Mouse (Mus musculus): Measurements from ENCODE around the gene Arhgef17.

The Arhgef17 gene

DNA sequence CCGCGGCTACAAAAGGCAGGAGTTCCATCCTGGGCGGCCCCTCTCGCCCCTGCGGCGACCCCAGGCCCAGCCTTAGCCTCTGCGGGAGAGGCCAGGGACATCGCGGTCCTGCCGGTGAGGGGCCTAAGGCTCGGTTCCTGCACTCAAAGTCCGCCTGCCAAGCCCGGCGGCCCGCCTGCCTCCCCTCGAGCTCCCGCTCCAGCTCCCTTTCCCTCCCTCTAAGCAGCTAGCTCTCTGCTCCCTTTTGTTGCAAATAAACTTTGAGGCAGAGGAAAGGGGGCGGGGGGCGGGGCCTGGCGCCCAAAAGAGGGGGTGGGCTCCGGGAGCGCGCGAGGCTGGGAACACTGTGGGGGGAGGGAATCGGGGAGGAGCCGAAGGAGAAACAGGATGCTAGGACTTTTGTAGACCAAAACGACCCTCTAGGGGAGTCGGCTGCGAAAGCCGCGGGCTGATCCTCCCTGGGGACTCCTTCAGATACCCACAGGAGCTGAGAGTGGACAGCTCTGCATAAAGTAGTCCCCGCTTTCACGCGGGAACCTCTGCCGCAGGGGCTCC lies at the start of gene Arhgef17:
Gene Arhgef17 (minus strand): TSS at position 182 of the 555 bp plus-strand sequence.
- DNase-seq: no peak

GRCm38 (mm10) chr7:100979175-100979574 lies 47.3 kb upstream of the Arhgef17 start:
- DNase-seq: peak in 1 of 2 experiments; percentile 14

- no peak for DNase-seq
Observed at GRCm38 (mm10) chr7:100978171-100978570, 46.3 kb upstream of the Arhgef17 start.

- DNase-seq: no peak
Observed at GRCm38 (mm10) chr7:100974135-100974903, 42.4 kb upstream of the Arhgef17 start, which contains the start of gene P2ry6. P2ry6 (minus strand) TSS chr7:100974649.

GRCm38 (mm10) chr7:100972875-100973274 lies 41.0 kb upstream of the Arhgef17 start:
- DNase-seq: no peak

- no peak for DNase-seq
Observed at GRCm38 (mm10) chr7:100968874-100969659, 37.2 kb upstream of the Arhgef17 start.

GRCm38 (mm10) chr7:100968376-100968775 lies 36.5 kb upstream of the Arhgef17 start:
- no peak for DNase-seq

GRCm38 (mm10) chr7:100967850-100968249 lies 35.9 kb upstream of the Arhgef17 start:
- no peak for DNase-seq

DNA sequence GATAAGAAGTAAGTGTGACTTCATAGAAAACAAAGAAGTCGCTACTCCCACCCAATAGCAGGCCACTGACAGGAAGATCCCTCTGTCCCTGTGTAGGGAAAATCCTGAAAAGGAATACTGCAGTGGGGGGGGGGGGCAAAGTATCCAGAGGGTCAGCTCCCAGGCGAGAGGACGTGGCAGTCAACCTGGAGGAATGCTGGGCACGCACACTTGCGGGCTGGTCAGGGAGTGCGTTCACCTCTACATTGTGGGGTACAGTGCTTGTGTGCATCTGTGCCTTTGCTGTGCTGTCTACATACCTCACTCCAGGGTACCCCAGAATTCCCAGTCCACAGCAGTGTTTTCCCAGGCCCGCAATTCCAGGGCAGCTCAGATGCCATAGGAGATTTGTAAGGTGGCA lies 34.1 kb upstream of the Arhgef17 start:
- no peak for DNase-seq

DNA sequence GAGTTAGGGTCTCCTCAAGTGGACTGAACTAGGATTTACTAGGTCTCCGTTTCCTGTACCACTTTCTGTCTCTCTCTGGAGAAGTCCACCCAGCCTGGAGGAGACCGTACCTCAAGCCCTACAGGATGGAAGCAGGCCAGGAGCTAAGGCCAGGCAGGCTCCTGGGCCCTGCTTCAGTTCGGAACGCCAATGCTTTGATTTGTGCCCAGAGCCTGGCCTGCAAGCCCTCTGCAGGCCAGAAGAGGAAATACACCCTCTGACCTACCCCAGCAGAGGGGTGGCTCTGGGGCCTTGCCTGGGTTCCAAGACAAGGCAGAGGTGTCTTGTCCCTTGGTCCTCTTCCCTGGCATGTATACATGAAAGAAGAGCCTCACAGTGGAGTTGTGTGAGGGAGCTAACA lies 33.2 kb upstream of the Arhgef17 start:
- peak; percentile 28 to 39 for DNase-seq

GRCm38 (mm10) chr7:100964242-100964641 lies 32.3 kb upstream of the Arhgef17 start:
- DNase-seq: no peak

DNA sequence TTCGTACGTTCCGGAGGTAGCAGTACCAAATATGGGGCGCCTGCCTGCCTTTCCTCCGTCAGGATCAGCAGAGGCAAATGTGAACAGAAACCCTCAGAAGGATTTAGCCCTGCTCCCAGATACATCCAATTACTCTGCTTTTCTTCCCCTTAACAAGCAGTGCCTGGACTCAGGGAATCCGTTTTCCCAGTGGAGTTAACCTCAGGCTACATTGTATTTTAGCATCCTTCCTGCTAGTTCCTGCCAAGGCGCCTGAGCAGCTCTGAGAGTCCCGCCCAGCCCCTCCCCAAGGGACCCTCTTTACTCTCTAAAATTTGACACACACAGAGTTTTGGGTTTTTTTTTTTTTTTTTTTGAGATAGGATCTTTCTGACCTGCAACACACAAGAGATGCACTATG lies 31.5 kb upstream of the Arhgef17 start:
- no peak for DNase-seq

DNA sequence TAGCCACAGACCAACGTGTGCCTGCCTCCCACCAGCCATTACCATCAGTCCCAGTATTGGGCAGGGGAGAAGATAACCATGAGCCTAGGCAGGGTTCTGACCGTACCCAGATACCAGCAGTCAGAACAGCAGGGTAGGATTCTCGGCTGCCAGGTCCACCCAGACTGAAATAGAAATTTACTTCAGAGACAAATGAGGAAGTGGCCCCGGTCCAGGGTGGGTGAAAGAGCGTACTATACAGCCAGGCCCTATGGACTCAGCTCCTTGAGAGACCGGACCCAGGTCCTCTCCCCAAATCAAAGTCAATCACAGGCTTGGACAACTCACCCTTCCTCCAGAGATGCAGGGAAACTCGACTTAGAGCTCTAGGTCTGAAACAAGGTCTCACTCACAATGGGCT lies 29.2 kb upstream of the Arhgef17 start:
- DNase-seq: no peak

- DNase-seq: no peak
Observed at GRCm38 (mm10) chr7:100960462-100960861, 28.6 kb upstream of the Arhgef17 start.

- no peak for DNase-seq
Observed at GRCm38 (mm10) chr7:100958426-100958825, 26.5 kb upstream of the Arhgef17 start.

- no peak for DNase-seq
Observed at GRCm38 (mm10) chr7:100952686-100953085, 20.8 kb upstream of the Arhgef17 start.

DNA sequence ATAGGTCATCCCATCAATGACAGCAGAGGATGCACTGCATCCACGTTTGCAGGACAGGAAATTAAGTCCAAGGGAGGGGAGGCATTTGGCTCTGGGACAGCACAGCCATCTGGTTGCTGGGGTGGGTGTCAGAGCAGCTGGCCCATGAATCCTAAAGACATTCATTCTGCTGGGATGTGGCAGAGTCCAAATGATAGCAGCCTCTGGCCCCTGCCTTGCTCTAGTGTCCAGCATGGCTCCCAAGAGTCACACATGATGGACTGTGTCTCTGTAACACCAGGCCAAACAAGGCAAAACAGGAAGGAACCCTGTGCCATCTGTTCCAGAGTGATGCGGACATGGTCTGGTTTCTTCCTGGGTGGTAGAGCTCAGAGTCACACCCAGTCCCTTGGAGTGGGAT lies 20.0 kb upstream of the Arhgef17 start:
- DNase-seq: no peak

- no peak for DNase-seq
Observed at GRCm38 (mm10) chr7:100950481-100951010, 18.6 kb upstream of the Arhgef17 start.

GRCm38 (mm10) chr7:100950031-100950430 lies 18.1 kb upstream of the Arhgef17 start:
- no peak for DNase-seq

DNA sequence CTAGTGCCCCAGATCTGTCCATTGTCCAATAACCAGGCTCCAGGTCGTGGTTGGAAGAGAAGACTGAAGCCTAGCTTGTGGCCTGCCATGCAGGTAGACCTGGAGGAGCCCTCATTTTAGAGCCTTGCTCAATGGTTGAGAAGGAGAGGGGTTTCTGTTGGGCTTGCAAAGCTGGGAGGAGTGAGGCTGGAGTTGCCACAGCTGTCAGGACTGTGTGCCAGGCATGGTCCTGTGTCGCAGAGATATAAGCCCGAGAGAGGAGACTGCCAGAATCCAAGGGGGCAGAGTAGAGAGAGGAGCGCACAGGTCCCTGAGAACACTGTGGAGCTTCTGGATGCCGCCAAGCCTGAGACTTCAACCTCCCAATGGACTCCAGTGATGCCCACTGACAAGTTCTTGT lies 12.8 kb upstream of the Arhgef17 start:
- no peak for DNase-seq

GRCm38 (mm10) chr7:100944306-100944705 lies 12.4 kb upstream of the Arhgef17 start:
- no peak for DNase-seq

GRCm38 (mm10) chr7:100942789-100943615 lies 11.1 kb upstream of the Arhgef17 start:
- peak; percentile 53 to 61 for DNase-seq

- DNase-seq: no peak
Observed at GRCm38 (mm10) chr7:100941169-100941568, 9.3 kb upstream of the Arhgef17 start.
